Mouse (Mus musculus): ENCODE results near the gene Vmn2r104.

Vmn2r104 gene

DNA sequence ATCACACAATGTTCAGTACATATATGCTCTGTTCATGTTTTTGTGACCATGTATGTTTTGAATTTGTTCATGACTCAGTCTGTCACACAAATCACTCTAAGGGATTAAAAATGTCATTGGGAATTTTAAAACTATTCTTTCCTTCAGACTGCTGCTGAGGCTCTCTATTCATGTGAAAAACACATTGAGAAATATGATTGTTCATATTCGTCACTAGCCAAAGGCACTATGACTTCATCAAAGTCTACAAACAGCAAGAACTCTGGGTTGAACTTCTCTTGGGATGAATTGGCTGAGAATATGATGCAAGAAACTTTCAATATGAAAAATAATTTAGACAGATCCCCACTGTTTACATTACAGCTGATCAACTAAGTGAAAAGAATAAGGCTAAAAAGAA lies at the start of gene Vmn2r104:
Gene Vmn2r104 (minus strand): TSS at position 101 of the 400 bp plus-strand sequence.
- no peak for DNase-seq

GRCm38 (mm10) chr17:20074090-20074489 lies 26.0 kb upstream of the Vmn2r104 start:
- DNase-seq = no peak

- DNase-seq = no peak
Measured at GRCm38 (mm10) chr17:20071656-20072396, 23.7 kb upstream of the Vmn2r104 start.

Measured in spleen, adult 18-20 months (tissue).